Mouse (Mus musculus): ENCODE measurements around the gene Csf2rb. TPM values are rescaled to one million over a fixed set of nuclear protein-coding genes. Genes with fewer than 3 reads are reported as not detected.
A peak's percentile ranks its signal among the peaks of the same experiment; 100 is the strongest.
"Not testable (repeated sequence)": the region's sequence is repeated elsewhere in the genome, so short reads cannot be mapped to it uniquely, and the experiment has no call there.

Csf2rb gene
- 1 to 10 TPM; 2.2 to 2.7 TPM for total RNA-seq (2021)

- no peak for DNase-seq
- intact Hi-C loops (cut with DNase I) = no loop called here
These were observed at the start of gene Csf2rb for GRCm38 (mm10) chr15:78325671-78326339. Gene Csf2rb, plus strand, starts transcription at chr15:78325752.

DNA sequence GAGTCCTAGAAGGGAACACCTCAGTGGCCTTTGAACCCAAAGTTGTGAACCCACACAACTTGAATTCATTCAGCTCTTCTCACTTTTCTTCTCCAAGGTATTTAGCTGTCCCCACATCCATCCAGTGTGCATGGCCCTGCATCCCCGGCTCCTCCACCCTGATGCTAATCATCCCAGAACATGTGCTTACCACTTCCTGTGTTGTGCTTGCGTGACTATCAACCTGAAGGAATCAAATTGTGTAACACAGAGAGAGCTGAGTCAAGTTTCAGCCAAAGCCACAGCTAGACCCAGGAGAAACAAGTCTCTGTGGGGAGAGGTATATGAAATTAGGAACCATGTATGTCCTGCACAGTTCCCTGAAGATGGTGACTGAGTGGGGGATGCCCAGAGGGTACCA lies 47.2 kb upstream of the Csf2rb start:
- DNase-seq = no peak
- intact Hi-C loops (cut with DNase I) = no loop called here

GRCm38 (mm10) chr15:78287941-78288340 lies 37.6 kb upstream of the Csf2rb start:
- DNase-seq = no peak
- intact Hi-C loops (cut with DNase I) = no loop called here

- intact Hi-C loops (cut with DNase I); DNase-seq: not testable (repeated sequence)
These were observed 35.8 kb upstream of the Csf2rb start for GRCm38 (mm10) chr15:78289775-78290174.

GRCm38 (mm10) chr15:78293228-78293627 lies 32.3 kb upstream of the Csf2rb start:
- DNase-seq; intact Hi-C loops (cut with DNase I): not testable (repeated sequence)

GRCm38 (mm10) chr15:78293716-78294115 lies 31.8 kb upstream of the Csf2rb start:
- intact Hi-C loops (cut with DNase I) = loop anchor here (1.0 kb wide), 1 partner anchor 44 kb away; no protein-coding TSS in a partner anchor
- no peak for DNase-seq

DNA sequence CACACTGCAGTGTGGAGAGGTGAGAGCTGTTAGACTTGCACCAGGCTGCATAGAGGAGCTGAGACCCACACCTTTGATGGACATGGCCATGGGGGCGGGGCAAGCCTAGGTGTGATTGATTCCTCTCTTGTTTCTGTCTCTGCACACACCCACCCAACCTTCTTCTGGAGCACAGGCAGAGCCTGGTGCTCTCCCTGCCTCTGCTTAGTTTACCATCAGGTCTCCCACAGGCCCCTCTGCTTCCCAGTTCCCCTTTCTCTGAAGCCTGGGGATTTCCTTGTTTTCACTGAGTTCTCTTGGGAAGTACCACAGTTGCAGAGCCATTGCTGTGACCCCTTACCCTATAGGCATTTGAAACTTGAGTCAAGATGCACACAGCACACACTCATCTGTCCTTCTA lies 27.0 kb upstream of the Csf2rb start:
- intact Hi-C loops (cut with DNase I) = no loop called here
- DNase-seq = no peak

- DNase-seq = no peak
- intact Hi-C loops (cut with DNase I) = no loop called here
These were observed 25.9 kb upstream of the Csf2rb start for GRCm38 (mm10) chr15:78299641-78300040.

DNA sequence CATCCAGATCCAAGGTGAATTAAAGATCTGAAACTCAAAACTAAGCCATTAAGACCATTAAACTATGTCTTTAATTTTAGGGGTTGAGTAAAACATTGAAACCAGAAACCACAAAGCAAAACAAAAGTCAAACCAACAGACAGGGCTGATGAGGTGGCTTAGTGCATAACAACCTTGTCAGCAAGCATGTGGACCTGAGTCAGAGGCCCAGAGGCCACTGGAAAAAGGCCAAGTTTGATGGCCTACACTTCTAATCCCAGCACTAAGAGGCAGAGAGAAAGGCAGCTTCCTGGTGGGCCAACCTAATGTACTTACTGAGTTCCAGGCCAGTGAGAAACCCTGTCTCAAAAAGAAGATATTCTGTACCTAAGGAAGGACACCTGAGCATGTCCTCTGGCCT lies 24.8 kb upstream of the Csf2rb start:
- intact Hi-C loops (cut with DNase I) = no loop called here
- no peak for DNase-seq

DNA sequence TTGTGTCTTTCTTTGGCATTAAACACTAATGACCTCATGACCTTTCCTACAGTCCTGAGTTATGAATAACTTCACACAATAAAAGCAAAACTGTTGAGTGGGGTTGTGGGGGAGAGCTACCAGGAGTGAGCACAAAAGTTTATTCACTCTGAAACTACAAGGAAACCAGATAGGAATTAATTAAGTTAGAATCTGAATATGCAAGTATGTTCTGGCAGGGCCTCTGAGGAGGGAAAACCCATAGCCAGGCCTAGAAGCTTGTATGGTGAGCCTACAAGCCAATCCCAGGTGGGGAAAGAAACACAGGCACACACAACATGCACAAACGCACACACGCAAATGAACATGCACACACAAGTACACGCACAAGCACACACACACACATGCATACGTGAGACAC lies 22.8 kb upstream of the Csf2rb start:
- no peak for DNase-seq
- intact Hi-C loops (cut with DNase I) = no loop called here

DNA sequence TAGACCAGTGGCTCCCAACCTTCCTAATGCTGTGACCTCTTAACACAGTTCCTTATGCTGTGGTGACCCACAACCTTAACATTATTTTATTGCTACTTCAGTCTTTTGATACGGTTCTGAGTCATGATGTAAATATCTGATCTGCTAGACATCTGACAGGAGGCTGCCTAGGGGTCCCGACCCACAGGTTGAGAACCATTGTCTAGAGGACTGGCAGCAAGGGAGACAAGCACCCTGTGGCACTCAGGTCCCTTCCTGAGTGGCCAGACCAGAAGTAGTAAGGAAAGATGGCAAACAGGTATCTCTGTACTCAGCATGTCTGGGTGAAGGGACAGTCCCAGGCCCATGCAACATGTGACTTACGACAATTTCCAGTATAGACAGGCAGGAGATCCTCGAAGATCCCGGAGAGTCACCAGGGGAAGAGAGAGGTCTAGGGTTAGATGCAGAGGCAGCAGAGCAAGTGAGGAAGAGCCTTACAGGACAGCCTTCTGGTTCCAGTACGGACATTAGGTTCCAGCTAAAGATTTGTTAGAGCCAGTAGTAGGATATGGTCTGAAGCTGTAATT lies 21.8 kb upstream of the Csf2rb start:
- intact Hi-C loops (cut with DNase I) = no loop called here
- no peak for DNase-seq

- intact Hi-C loops (cut with DNase I) = no loop called here
- no peak for DNase-seq
These were observed 20.1 kb upstream of the Csf2rb start, which contains the start of gene Csf2rb2 for GRCm38 (mm10) chr15:78305341-78305933. Gene Csf2rb2, minus strand, starts transcription at chr15:78305721.

DNA sequence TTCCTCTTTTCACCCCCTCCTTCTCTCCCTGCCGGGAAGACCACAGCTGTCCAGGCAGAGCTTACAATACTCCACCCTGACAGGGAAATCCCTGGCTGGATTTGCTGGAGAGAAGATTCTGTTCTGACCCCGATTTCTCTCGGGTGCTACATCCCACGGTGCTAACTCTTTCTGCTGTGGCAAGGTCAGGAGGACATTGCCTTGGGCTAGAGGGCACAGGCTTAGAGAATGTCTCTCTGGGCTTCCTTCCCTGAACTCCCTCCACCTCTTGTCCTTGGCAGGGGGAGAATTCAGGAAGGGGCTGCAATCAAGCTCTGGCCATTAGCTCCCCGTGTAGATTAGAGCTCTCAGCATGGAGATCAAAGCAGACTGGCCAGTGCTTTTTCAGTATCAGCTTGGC lies 15.7 kb upstream of the Csf2rb start:
- intact Hi-C loops (cut with DNase I) = no loop called here
- DNase-seq = no peak

GRCm38 (mm10) chr15:78310971-78311370 lies 14.6 kb upstream of the Csf2rb start:
- no peak for DNase-seq
- intact Hi-C loops (cut with DNase I) = no loop called here

- DNase-seq = peak in 1 of 2 experiments; percentile 46
- intact Hi-C loops (cut with DNase I) = not testable (repeated sequence)
These were observed 12.9 kb upstream of the Csf2rb start for GRCm38 (mm10) chr15:78312421-78313233.

- peak in 1 of 2 experiments; percentile 58 for DNase-seq
- intact Hi-C loops (cut with DNase I) = not testable (repeated sequence)
These were observed 11.9 kb upstream of the Csf2rb start for GRCm38 (mm10) chr15:78313659-78314058.

DNA sequence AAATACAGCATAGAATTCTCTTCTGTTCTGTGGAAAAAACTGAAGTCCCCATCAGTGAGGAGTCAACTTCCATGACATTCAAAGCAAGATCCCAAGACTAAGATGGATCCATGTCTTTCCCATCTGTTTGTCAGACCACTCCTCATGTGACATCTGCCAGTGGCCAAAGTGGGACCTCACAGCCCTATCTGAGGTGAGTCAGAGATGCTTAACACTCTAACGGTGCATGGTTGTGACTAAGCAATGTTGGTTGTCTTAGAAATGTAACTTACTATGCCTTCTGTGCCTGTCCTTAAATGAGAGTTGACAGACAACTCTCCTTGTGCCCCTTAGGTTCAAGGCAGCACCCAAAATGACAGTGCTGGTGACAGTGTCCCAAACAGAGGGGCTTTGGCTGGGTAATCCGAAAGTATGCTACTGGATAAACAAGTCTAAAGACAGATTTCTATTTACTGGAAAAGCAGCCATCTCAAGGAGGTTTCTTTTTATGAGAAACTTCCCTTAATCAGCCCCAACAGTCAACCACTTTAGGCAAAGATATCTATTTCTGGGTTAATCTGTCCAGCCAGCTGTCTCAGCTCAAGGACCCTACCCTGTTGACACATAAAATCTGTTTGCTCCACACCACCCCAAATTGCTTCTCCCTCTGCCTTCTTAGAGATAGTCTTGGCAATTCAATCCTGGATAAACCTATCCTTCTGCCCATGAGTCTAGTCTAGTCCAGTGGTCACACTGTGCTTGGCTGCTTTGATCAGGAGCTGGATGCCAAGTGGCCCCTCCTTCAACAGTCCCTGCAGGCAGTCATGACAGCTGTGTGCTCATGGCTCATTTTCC lies 7.0 kb upstream of the Csf2rb start:
- peak; percentile 39 to 48 for DNase-seq
- intact Hi-C loops (cut with DNase I) = not testable (repeated sequence)

GRCm38 (mm10) chr15:78320825-78321496 lies 4.6 kb upstream of the Csf2rb start:
- peak; percentile 90 to 91 for DNase-seq
- intact Hi-C loops (cut with DNase I) = loop anchor here (1.0 kb wide), 1 partner anchor 64 kb away; no protein-coding TSS in a partner anchor

GRCm38 (mm10) chr15:78323366-78323765 lies 2.2 kb upstream of the Csf2rb start:
- DNase-seq = no peak

DNA sequence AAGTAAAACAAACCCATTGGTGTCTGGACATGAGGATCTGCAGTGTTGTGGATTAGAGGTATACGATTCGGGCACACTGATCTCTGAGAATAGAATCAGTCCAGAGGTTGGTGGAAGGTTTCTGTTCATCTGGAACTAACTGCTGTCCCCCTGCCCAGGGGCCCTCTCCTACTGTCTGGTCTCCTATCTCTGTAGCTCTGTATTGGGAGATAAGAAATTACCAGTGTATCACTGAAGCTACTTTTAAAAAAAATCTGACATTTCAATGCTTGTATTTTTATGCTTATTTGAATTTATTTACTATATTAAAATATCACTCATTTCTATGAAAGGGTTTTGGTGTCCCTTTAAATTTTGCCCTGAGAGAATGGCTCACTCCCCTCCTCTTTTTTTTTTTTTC lies 1.3 kb upstream of the Csf2rb start:
- DNase-seq = no peak
- intact Hi-C loops (cut with DNase I) = no loop called here

More at GRCm38 (mm10) chr15:78323366-78323765, 2.2 kb upstream of the Csf2rb start:
- intact Hi-C loops (cut with DNase I) = no loop called here

Measured in heart, postnatal 10 days (tissue).